Mouse (Mus musculus): ENCODE data around the gene Wdr77. TPM values are rescaled to one million over a fixed set of nuclear protein-coding genes. Genes with fewer than 3 reads are reported as not detected.
"Not testable (repeated sequence)": the region's sequence is repeated elsewhere in the genome, so short reads cannot be mapped to it uniquely, and the experiment has no call there.

Gene Wdr77
- polyA plus RNA-seq (2016; fragmentation: Nextera tagmentation; extraction: Ambion mirVana), result 133 and 172 TPM in 2 replicates

GRCm38 (mm10) chr3:105958974-105959580 is at the start of gene Wdr77:
Gene Wdr77, plus strand, starts transcription at chr3:105959369.
- peak; percentile 99 for DNase-seq (ENCODE audit: low spot score)
- no peaks in the 10 kb centered on the region for H3K27me3 ChIP-seq (ENCODE audit: insufficient read depth, poor library complexity, severe bottlenecking)
- peaks cover 24% of the 10 kb centered on the region for H3K4me1 ChIP-seq (replicated peaks)
- peaks cover 66% of the 10 kb centered on the region for H3K36me3 ChIP-seq
- peak within 1 kb of the TSS; percentile 94 for H3K4me3 ChIP-seq
- H3K9me3 ChIP-seq, result no peaks in the 10 kb centered on the region
- under 1% methylated on average over 52 of the region's 52 CpGs for WGBS
- H3K27ac ChIP-seq, result peak within 1 kb of the TSS; percentile 96

DNA sequence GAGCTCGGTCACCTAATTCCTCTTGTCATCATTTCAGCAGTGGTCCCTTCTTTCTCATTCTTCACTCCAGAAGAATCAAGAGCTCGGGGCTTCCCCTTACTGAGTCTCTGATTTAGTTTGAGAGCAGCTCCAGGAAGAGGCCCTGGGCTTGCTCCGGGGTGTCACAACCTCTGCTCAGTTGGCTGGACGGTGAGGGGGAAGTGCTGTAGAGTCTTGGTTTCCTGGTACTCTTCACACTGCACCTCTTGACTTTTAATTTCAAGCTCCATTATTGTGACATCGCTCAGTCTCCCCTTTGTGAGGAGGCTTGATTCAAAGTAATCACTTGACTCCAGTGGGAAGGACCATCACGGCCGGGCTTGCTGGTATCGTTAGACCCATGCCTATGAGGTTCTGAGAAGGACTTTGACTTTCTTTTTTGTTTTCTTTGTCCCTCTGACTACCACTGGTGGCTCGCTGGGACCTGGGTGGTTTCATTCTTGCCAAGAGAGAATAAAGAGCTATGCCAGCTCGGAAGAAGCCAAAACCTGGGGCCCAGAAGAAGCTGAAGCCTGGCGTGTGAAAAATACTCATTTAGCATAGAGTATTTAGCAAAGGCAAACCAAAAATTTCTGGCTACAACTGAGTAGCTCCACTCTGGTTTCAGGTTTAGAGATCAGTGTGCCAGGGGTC is 48.5 kb upstream of the Wdr77 start:
- no peak for DNase-seq (ENCODE audit: low spot score)
- H3K36me3 ChIP-seq, result no peaks in the 10 kb centered on the region
- H3K27ac ChIP-seq, result no peak overlapping the region
- no peaks in the 10 kb centered on the region for H3K27me3 ChIP-seq (ENCODE audit: insufficient read depth, poor library complexity, severe bottlenecking)
- 86% methylated on average over 11 of the region's 11 CpGs for WGBS
- H3K4me1 ChIP-seq (replicated peaks), result peaks cover 7% of the 10 kb centered on the region; the same call in 1 of the 2 replicates
- no peaks in the 10 kb centered on the region for H3K9me3 ChIP-seq
- no peak overlapping the region for H3K4me3 ChIP-seq

GRCm38 (mm10) chr3:105912097-105912880 is 46.9 kb upstream of the Wdr77 start:
- WGBS, result 88% methylated on average over 9 of the region's 9 CpGs
- no peak overlapping the region for H3K4me3 ChIP-seq
- no peaks in the 10 kb centered on the region for H3K27me3 ChIP-seq (ENCODE audit: insufficient read depth, poor library complexity, severe bottlenecking)
- H3K36me3 ChIP-seq, result no peaks in the 10 kb centered on the region
- no peak overlapping the region for H3K27ac ChIP-seq
- no peaks in the 10 kb centered on the region for H3K9me3 ChIP-seq
- DNase-seq (ENCODE audit: low spot score), result no peak
- H3K4me1 ChIP-seq (replicated peaks), result peaks cover 7% of the 10 kb centered on the region; the same call in 1 of the 2 replicates

DNA sequence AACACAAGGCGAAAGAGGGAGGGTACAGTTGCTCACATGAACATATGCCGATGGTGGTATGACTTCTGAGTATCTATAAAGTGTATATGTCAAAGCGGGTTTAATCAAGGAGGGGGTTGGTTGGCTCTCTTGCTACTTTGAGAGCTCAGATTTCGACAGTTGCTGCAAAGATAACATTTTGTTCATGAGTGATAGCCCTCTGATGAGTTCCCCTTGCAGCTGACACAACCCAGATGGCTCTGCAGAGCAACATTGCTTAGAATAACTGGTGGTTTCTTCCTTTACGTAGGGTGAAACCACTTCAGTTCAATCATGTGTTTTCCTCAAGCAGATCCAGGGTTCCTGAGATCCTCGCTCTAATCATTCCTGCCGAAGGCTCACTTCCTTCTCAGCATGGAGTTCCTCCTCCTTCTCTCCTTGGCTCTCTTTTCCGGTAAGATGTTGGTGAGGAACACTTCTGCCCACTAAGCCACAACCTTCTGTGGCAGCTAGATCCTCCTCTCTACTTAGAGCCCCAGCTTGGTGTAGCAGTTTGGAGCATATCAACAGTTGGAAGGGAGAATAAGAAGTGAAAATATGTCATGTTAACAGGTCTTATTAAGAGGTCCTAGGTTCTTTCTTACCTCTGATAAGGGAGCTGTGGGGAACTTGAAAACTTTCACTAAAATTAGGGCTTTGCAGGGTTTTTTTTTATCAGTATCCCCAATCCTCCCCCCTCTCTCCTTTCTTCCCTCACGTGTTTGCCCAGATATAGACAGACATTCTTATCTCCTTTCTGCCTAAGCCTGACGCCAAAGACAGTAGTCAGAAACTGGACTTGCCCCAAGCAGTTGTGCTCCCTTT is 45.1 kb upstream of the Wdr77 start:
- Histone ChIP-seq H3K27ac (no peak overlapping the region), H3K9me3 (no peaks in the 10 kb centered on the region), H3K4me3 (no peak overlapping the region), H3K4me1 (replicated peaks) (0 out of 2 replicates have a peak, but pooled peaks cover 5% of the 10 kb centered on the region), H3K36me3 (no peaks in the 10 kb centered on the region), H3K27me3 (ENCODE audit: insufficient read depth, poor library complexity, severe bottlenecking) (no peaks in the 10 kb centered on the region)
- DNase-seq (ENCODE audit: low spot score), result no peak
- WGBS, result 73% methylated on average over 10 of the region's 10 CpGs

GRCm38 (mm10) chr3:105915281-105915680 is 43.9 kb upstream of the Wdr77 start:
- no peak for DNase-seq (ENCODE audit: low spot score)
- Histone ChIP-seq H3K4me1 (replicated peaks) (0 out of 2 replicates have a peak, but pooled peaks cover 5% of the 10 kb centered on the region), H3K9me3 (no peaks in the 10 kb centered on the region), H3K36me3 (no peaks in the 10 kb centered on the region), H3K27ac (no peak overlapping the region), H3K27me3 (ENCODE audit: insufficient read depth, poor library complexity, severe bottlenecking) (no peaks in the 10 kb centered on the region), H3K4me3 (no peak overlapping the region)
- 56% methylated on average over 1 of the region's 1 CpGs for WGBS

DNA sequence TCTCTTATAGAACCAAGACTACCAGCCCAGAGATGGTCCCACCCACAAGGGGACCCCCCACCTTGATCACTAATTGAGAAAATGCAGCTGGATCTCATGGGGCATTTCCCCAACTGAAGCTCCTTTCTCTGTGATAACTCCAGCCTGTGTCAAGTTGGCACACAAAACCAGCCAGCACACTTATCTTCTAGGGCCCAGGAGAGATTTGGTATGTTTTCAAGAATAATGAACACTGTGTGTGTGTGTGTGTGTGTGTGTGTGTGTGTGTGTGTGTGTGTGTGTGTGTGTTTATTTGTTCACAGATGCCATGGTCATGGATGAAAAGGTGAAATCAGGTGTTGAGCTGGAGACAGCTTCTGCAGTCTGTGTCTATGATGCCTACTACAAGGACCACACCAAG is 42.7 kb upstream of the Wdr77 start:
- H3K4me3 ChIP-seq; H3K36me3 ChIP-seq; H3K4me1 ChIP-seq (replicated peaks); H3K27ac ChIP-seq; H3K27me3 ChIP-seq (ENCODE audit: insufficient read depth, poor library complexity, severe bottlenecking); DNase-seq (ENCODE audit: low spot score); H3K9me3 ChIP-seq: not testable (repeated sequence)

DNA sequence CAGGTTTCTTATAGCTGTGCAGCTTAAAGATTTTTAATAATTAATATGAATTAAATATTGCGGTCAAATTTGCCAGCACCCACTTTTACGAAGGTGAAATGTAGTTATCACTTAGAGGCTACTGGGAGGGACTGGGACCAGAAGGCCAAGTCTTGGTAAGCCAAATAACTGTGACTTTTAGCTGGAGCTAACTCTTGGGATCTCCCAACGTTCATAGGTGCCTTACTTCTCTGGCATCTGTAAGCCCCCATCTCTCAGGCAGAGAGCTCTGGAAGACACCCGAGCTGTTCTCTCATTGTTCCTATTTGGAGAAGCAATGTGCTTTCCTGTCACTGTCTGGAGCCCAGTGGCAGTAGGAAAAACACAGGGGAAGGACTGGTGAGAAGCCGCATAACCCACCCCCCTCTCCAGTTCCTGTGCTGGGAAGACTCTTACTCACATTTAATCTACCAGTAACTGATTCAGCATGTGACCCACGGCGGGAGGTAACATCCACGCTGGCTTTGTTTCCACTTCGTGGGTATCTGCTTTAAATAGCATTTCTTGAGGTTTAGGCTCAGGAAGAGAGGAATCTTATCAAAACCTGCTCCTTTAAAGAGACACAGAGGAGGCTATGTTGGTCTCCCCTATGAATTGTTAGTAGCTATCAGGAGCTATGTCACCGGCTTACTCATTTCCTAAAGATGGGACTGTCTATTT is 41.4 kb upstream of the Wdr77 start:
- WGBS, result 62% methylated on average over 10 of the region's 10 CpGs

DNA sequence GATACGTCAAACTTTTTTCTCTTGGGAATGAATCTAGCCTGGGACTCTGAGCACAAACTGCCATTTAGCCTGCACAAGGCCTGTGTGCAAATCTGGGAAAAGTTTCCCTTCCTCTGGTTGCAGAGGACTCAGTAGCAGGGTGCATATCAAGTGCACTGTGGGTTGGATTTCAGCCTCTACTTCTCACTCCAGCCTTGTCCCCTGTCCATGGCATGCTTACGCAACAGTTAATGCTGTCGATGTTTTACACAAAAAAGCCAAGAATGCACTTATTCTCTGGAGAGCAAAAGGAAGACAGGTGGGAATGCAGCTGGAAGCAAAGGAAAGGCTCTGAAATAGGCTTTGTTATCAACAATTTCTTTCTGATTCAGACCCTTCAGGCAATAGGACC is 40.8 kb upstream of the Wdr77 start:
- 67% methylated on average over 3 of the region's 3 CpGs for WGBS
- Histone ChIP-seq H3K9me3 (no peaks in the 10 kb centered on the region), H3K27me3 (ENCODE audit: insufficient read depth, poor library complexity, severe bottlenecking) (no peaks in the 10 kb centered on the region), H3K4me1 (replicated peaks) (0 out of 2 replicates have a peak, but pooled peaks cover 5% of the 10 kb centered on the region), H3K4me3 (no peak overlapping the region), H3K36me3 (no peaks in the 10 kb centered on the region), H3K27ac (no peak overlapping the region)
- no peak for DNase-seq (ENCODE audit: low spot score)

More for the DNA sequence above, 41.4 kb upstream of the Wdr77 start:
- 0 out of 2 replicates have a peak, but pooled peaks cover 5% of the 10 kb centered on the region for H3K4me1 ChIP-seq (replicated peaks)
- no peaks in the 10 kb centered on the region for H3K27me3 ChIP-seq (ENCODE audit: insufficient read depth, poor library complexity, severe bottlenecking)
- DNase-seq (ENCODE audit: low spot score), result peak; percentile 30
- H3K9me3 ChIP-seq, result no peaks in the 10 kb centered on the region
- no peak overlapping the region for H3K27ac ChIP-seq
- no peak overlapping the region for H3K4me3 ChIP-seq
- H3K36me3 ChIP-seq, result no peaks in the 10 kb centered on the region

DNA sequence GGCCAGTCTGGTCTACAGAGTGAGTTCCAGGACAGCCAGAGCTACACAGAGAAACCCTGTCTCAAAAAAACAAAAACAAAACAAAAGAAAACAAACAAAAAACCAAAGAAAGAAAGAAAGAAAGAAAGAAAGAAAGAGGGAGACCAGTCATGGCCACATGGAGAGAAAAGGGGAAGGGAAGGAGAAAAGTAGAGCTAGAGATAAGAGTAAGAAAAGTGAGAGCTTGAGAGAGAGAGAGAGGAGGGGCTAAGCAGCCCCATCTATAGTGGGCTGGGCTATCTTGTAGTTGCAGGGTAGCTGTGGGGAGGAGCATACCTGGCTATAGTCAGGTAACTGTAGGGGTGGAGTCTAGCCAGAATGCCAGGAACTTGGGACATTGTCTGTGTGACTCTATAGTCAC is 38.4 kb upstream of the Wdr77 start:
- H3K27me3 ChIP-seq (ENCODE audit: insufficient read depth, poor library complexity, severe bottlenecking); H3K9me3 ChIP-seq; H3K4me1 ChIP-seq (replicated peaks); DNase-seq (ENCODE audit: low spot score); H3K27ac ChIP-seq; H3K36me3 ChIP-seq; H3K4me3 ChIP-seq: not testable (repeated sequence)

DNA sequence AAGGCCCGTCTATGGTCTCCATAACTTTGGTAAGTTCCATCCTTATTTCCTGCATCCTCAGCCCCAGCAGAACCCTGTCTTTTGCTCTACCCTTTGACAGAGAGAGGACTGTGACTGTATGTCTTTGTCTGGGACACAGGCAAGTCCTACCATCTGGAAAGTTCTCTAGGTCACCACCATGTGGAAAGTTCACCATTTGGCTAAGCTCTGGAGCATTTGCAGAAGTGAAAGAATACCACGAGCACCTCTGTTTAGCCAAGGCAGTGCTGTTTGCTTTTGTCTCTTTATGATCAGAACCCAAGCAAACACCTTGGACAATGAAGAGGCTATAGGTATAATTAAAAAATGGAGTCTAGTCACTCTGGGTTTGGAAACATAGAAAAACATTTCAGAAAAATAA is 37.2 kb upstream of the Wdr77 start:
- H3K36me3 ChIP-seq, result no peaks in the 10 kb centered on the region
- 0 out of 2 replicates have a peak, but pooled peaks cover 5% of the 10 kb centered on the region for H3K4me1 ChIP-seq (replicated peaks)
- H3K4me3 ChIP-seq, result no peak overlapping the region
- H3K27me3 ChIP-seq (ENCODE audit: insufficient read depth, poor library complexity, severe bottlenecking), result no peaks in the 10 kb centered on the region
- H3K27ac ChIP-seq, result no peak overlapping the region
- no peaks in the 10 kb centered on the region for H3K9me3 ChIP-seq
- WGBS, result 78% methylated on average over 2 of the region's 2 CpGs
- no peak for DNase-seq (ENCODE audit: low spot score)

DNA sequence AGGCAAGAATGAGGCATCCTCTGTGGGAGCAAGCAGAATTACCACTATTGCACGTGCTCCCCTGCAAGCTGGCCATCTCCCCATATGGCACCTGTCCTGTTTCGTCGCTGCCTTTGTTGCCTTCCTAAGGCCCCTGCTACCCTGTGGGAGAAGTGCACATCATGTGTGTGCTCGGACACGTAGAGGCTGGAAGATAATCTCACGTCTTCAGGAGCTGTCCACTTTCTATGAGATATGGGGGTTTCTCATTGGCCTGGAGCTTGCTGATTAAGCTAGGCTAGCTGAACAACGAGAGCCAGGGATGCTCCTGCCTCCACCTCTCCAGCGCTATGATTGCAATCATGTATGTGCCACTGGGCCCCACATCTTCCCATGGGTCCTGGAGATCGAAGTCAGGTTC is 34.6 kb upstream of the Wdr77 start:
- no peak for DNase-seq (ENCODE audit: low spot score)
- Histone ChIP-seq H3K4me3 (no peak overlapping the region), H3K27ac (no peak overlapping the region), H3K27me3 (ENCODE audit: insufficient read depth, poor library complexity, severe bottlenecking) (no peaks in the 10 kb centered on the region), H3K36me3 (no peaks in the 10 kb centered on the region), H3K9me3 (no peaks in the 10 kb centered on the region), H3K4me1 (replicated peaks) (no peaks in the 10 kb centered on the region)
- WGBS, result 84% methylated on average over 9 of the region's 9 CpGs

- H3K27ac ChIP-seq, result no peak overlapping the region
- H3K4me1 ChIP-seq (replicated peaks), result no peaks in the 10 kb centered on the region
- H3K36me3 ChIP-seq, result no peaks in the 10 kb centered on the region
- H3K9me3 ChIP-seq, result no peaks in the 10 kb centered on the region
- DNase-seq (ENCODE audit: low spot score), result no peak
- 79% methylated on average over 7 of the region's 7 CpGs for WGBS
- no peak overlapping the region for H3K4me3 ChIP-seq
- no peaks in the 10 kb centered on the region for H3K27me3 ChIP-seq (ENCODE audit: insufficient read depth, poor library complexity, severe bottlenecking)
Observed at GRCm38 (mm10) chr3:105927561-105928194, 31.5 kb upstream of the Wdr77 start.

Measured in hindbrain, embryonic 10.5 days (tissue).